Mouse (Mus musculus) midbrain, postnatal 0 days (tissue): ENCODE data around the gene Olfr671. TPM values are rescaled to one million over a fixed set of nuclear protein-coding genes. Genes with fewer than 3 reads are reported as not detected.
"Not testable (repeated sequence)": the region's sequence is repeated elsewhere in the genome, so short reads cannot be mapped to it uniquely, and the experiment has no call there.

ENCODE experiments used
- ATAC-seq: fragments of 200-750 bp; cut with Nextera tagmentation; 2 replicates; pipeline ENCODE4 v1.8.0; 2017; ENCODE audit warnings: moderate number of reproducible peaks, mild to moderate bottlenecking, moderate TSS enrichment, moderate library complexity; ENCODE audit not compliant: low FRiP score
- DNase-seq: peaks from one replicate; pipeline ENCODE4 v3.0.0-alpha.2; 2015; ENCODE audit warnings: low spot score
- H3K27ac ChIP-seq: fragments of 300-500 bp; sonication (generic); 2 replicates; pipeline ENCODE4 v1.5.1; 2014; ENCODE audit warnings: low read depth, mild to moderate bottlenecking, low read length, mixed read lengths
- H3K27me3 ChIP-seq: fragments of 300-500 bp; sonication (generic); 2 replicates; pipeline ENCODE4 v1.6.1; 2014; ENCODE audit warnings: low read length, control low read depth, mixed read lengths; ENCODE audit not compliant: insufficient read depth
- H3K36me3 ChIP-seq: fragments of 300-500 bp; sonication (generic); 2 replicates; pipeline ENCODE4 v1.6.1; 2014; ENCODE audit warnings: low read length, control low read depth, mixed read lengths; ENCODE audit not compliant: insufficient read depth
- H3K4me1 ChIP-seq: fragments of 300-500 bp; sonication (generic); 2 replicates; pipeline ENCODE4 v1.6.1; 2014; ENCODE audit warnings: mild to moderate bottlenecking, control low read depth, antibody characterized with exemption, low read length, mixed read lengths; ENCODE audit not compliant: insufficient read depth
- H3K4me2 ChIP-seq: fragments of 300-500 bp; sonication (generic); 2 replicates; pipeline ENCODE4 v1.6.1; 2014; ENCODE audit warnings: low read depth, mild to moderate bottlenecking, low read length, mixed read lengths; ENCODE audit not compliant: poor library complexity, severe bottlenecking
- H3K4me3 ChIP-seq: fragments of 300-500 bp; sonication (generic); 2 replicates; pipeline ENCODE4 v1.5.1; 2014; ENCODE audit warnings: low read depth, mild to moderate bottlenecking, low read length, moderate library complexity
- H3K9ac ChIP-seq: fragments of 300-500 bp; sonication (generic); replicated peaks from 2 replicates; pipeline ENCODE4 v1.6.1; 2014; ENCODE audit warnings: mild to moderate bottlenecking, low read length, moderate library complexity, mixed read lengths; ENCODE audit not compliant: poor library complexity, severe bottlenecking
- H3K9me3 ChIP-seq: fragments of 300-500 bp; sonication (generic); 2 replicates; pipeline ENCODE4 v1.6.1; 2016; ENCODE audit warnings: low read length, control low read depth
- CTCF ChIP-seq: IDR thresholded peaks from 2 replicates; pipeline ENCODE4 v1.5.1; 2016; ENCODE audit warnings: antibody characterized with exemption, mild to moderate bottlenecking
- WGBS: fragments of 180-500 bp; shearing (Covaris S2); extraction: QIAGEN DNeasy Blood & Tissue Kit; methylation state at CpG from one replicate; pipeline ENCODE4 v1.1.7; 2014; 5-methylcytosine and 5-hydroxymethylcytosine counted together
- polyA plus RNA-seq: library from polyadenylated mRNA; unstranded; fragments of >200 nt; fragmentation: Nextera tagmentation; extraction: Ambion mirVana; gene quantifications from 2 replicates; pipeline ENCODE4 v1.2.1, GENCODE M21; 2015
- total RNA-seq: library from RNA; depleted of rRNA; stranded (reverse); fragments of >200 nt; gene quantifications from 2 replicates; pipeline ENCODE4 v1.2.3, GENCODE M21; 2014; rRNA removed

Olfr671 gene
- total RNA-seq (not detected in 2 replicates), polyA plus RNA-seq (not detected in 2 replicates)

GRCm38 (mm10) chr7:104979026-104979425 is at the start of gene Olfr671:
Olfr671 (minus strand) TSS chr7:104979126.
- no peaks in the 10 kb centered on the region for H3K27me3 ChIP-seq
- no peak for TF ChIP-seq CTCF
- no peak within 1 kb of the TSS for H3K9ac ChIP-seq
- no peaks in the 10 kb centered on the region for H3K9me3 ChIP-seq
- H3K4me3 ChIP-seq: no peak within 1 kb of the TSS
- no peak within 1 kb of the TSS for H3K27ac ChIP-seq
- no peaks in the 10 kb centered on the region for H3K4me1 ChIP-seq
- ATAC-seq (no peak), DNase-seq (no peak)
- no peak within 1 kb of the TSS for H3K4me2 ChIP-seq
- no peaks in the 10 kb centered on the region for H3K36me3 ChIP-seq
- 75% methylated on average over 1 of the region's 1 CpGs for WGBS

DNA sequence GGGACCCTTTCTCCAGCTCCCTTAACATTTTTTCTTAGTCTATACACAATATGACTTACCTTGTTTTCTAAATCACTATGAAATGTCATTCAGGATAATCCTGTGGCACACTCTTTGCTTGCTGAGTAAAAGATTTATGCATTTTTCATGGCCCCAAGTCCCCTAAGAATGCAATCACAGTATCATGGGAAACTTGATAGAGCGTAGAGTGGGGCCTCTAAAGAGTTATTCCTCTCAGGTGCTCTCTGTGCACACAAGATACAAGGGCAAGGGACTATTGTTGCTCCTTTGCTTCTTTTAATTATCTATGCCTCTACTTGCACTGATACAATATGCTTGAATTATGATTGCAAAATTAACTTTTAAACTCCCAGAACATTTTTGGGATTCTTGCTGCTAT is 49.4 kb upstream of the Olfr671 start, which contains the start of gene Olfr675:
Olfr675 (minus strand) TSS at position 101 of the 400 bp plus-strand sequence.
- H3K27me3 ChIP-seq: no peaks in the 10 kb centered on the region
- H3K9me3 ChIP-seq: no peaks in the 10 kb centered on the region
- WGBS: 66% methylated on average over 1 of the region's 1 CpGs
- H3K9ac ChIP-seq: no peak within 1 kb of the TSS
- ATAC-seq (no peak), DNase-seq (no peak)
- no peak within 1 kb of the TSS for H3K4me3 ChIP-seq
- H3K27ac ChIP-seq: no peak within 1 kb of the TSS
- no peak for TF ChIP-seq CTCF
- no peaks in the 10 kb centered on the region for H3K4me1 ChIP-seq
- H3K4me2 ChIP-seq: no peak within 1 kb of the TSS
- H3K36me3 ChIP-seq: no peaks in the 10 kb centered on the region

GRCm38 (mm10) chr7:105022530-105022929 is 43.6 kb upstream of the Olfr671 start:
- peak; percentile 68 for TF ChIP-seq CTCF
- WGBS: 80% methylated on average over 1 of the region's 1 CpGs
- H3K9ac ChIP-seq: no peak overlapping the region
- no peaks in the 10 kb centered on the region for H3K9me3 ChIP-seq
- ATAC-seq (no peak), DNase-seq (peak; percentile 40)
- H3K4me1 ChIP-seq: no peaks in the 10 kb centered on the region
- H3K27ac ChIP-seq: no peak overlapping the region
- no peak overlapping the region for H3K4me2 ChIP-seq
- no peaks in the 10 kb centered on the region for H3K27me3 ChIP-seq
- H3K36me3 ChIP-seq: no peaks in the 10 kb centered on the region
- no peak overlapping the region for H3K4me3 ChIP-seq

- no peak for ATAC-seq
- no peaks in the 10 kb centered on the region for H3K27me3 ChIP-seq
- no peak for DNase-seq
- no peak within 1 kb of the TSS for H3K27ac ChIP-seq
- no peak within 1 kb of the TSS for H3K4me3 ChIP-seq
- no peaks in the 10 kb centered on the region for H3K36me3 ChIP-seq
- no peaks in the 10 kb centered on the region for H3K4me1 ChIP-seq
- no peaks in the 10 kb centered on the region for H3K9me3 ChIP-seq
- no peak within 1 kb of the TSS for H3K4me2 ChIP-seq
- TF ChIP-seq CTCF: no peak
- H3K9ac ChIP-seq: no peak within 1 kb of the TSS
Observed at GRCm38 (mm10) chr7:105001929-105002328, 23.0 kb upstream of the Olfr671 start, which contains the start of gene Olfr672. Olfr672 (minus strand) TSS chr7:105002029.

- H3K36me3 ChIP-seq, H3K27me3 ChIP-seq, H3K9me3 ChIP-seq, H3K27ac ChIP-seq, H3K4me2 ChIP-seq, DNase-seq, H3K4me1 ChIP-seq, H3K4me3 ChIP-seq, H3K9ac ChIP-seq, ATAC-seq: not testable (repeated sequence)
- WGBS: 80% methylated on average over 2 of the region's 2 CpGs
- peak; percentile 53 for TF ChIP-seq CTCF
Observed at GRCm38 (mm10) chr7:104972507-104972906, 6.4 kb downstream of the Olfr671 start.

- no peak for DNase-seq
- no peak within 1 kb of the TSS for H3K4me3 ChIP-seq
- WGBS: 52% methylated on average over 1 of the region's 1 CpGs
- H3K4me1 ChIP-seq: no peaks in the 10 kb centered on the region
- no peaks in the 10 kb centered on the region for H3K36me3 ChIP-seq
- no peaks in the 10 kb centered on the region for H3K27me3 ChIP-seq
- no peak within 1 kb of the TSS for H3K9ac ChIP-seq
- H3K27ac ChIP-seq: no peak within 1 kb of the TSS
- no peak for ATAC-seq
- H3K9me3 ChIP-seq: no peaks in the 10 kb centered on the region
- no peak within 1 kb of the TSS for H3K4me2 ChIP-seq
- no peak for TF ChIP-seq CTCF
Observed at GRCm38 (mm10) chr7:104962520-104962919, 16.4 kb downstream of the Olfr671 start, which contains the start of gene Olfr670. Olfr670 (minus strand) TSS chr7:104962620.

- not testable (repeated sequence) for H3K4me1 ChIP-seq, H3K4me2 ChIP-seq, H3K27ac ChIP-seq, DNase-seq, H3K9me3 ChIP-seq, H3K36me3 ChIP-seq, H3K4me3 ChIP-seq, H3K27me3 ChIP-seq, ATAC-seq, H3K9ac ChIP-seq
- 94% methylated on average over 16 of the region's 16 CpGs for WGBS
Observed at GRCm38 (mm10) chr7:104950234-104950633, 28.7 kb downstream of the Olfr671 start.
